Mouse (Mus musculus): ENCODE measurements around the gene Ctu2. TPM values are rescaled to one million over a fixed set of nuclear protein-coding genes. Genes with fewer than 3 reads are reported as not detected.

The Ctu2 gene
- total and polyA plus RNA-seq, 2 experiments, result 7.0 to 27.0 TPM

DNA sequence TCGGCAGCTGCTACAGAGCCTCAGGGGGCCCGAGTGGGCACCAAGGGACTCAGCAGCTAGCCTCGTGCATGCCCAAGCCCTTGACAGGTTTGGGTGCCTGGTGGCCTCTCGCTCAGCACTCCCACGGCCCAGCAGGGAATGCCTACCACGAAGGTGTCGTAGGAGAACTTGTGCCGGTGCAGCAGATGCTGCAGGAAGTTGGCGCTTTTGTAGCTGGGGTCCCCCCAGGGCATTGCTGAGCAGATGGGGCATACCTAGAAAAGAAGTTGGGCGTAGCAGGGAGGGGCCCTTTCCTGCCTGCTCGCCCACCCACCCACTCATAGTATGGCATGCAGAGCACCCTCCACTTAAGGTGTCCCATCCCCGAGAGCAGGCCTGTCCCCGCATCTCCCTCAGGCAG is 8.1 kb upstream of the Ctu2 start:
- H3K4me1 ChIP-seq (ENCODE audit: control insufficient read depth, insufficient read depth, low read length), result peaks cover 13% of the 10 kb centered on the region
- no peak overlapping the region for H3K4me3 ChIP-seq (ENCODE audit: insufficient read depth, low read depth, low read length)
- no peak overlapping the region for H3K27ac ChIP-seq (replicated peaks; ENCODE audit: insufficient read depth, low read depth, low read length)
- 94% methylated on average over 13 of the region's 13 CpGs for WGBS
- H3K9ac ChIP-seq (ENCODE audit: low read depth, low read length), result no peak overlapping the region
- DNase-seq (ENCODE audit: extremely low read depth, low read depth, low spot score), result no peak
- H3K27me3 ChIP-seq (ENCODE audit: control insufficient read depth, insufficient read depth, low read length), result no peaks in the 10 kb centered on the region
- no peak for TF ChIP-seq POLR2A (IDR thresholded peaks at IDR 0.05; ENCODE audit: extremely low read depth, insufficient read depth, low read length)
- TF ChIP-seq CTCF (IDR thresholded peaks at IDR 0.05; ENCODE audit: low read depth, low read length), result no peak
- H3K79me2 ChIP-seq (ENCODE audit: control insufficient read depth, insufficient read depth, low read length), result no peaks in the 10 kb centered on the region
- no peaks in the 10 kb centered on the region for H3K36me3 ChIP-seq (ENCODE audit: control insufficient read depth, insufficient read depth, low read length)

DNA sequence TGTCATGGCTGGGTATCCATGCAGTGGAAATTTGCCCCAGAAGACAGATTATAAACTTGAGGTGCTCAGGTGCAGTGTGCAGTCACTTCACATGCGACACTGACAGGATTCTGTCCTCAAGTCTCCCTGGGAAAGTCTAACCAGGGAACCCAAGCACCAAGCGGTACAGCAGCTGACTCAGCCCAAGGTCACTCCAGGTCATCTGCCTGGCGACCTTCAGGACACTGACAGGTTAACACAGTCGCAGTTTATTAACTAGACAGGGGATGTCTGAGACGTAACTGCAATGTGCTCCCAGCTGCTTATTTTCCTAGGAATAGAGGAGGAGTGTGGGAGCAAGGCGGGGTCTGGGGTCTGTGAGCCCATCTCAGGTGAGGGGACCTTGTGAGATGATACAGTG is 6.5 kb upstream of the Ctu2 start:
- Histone ChIP-seq H3K4me1 (ENCODE audit: control insufficient read depth, insufficient read depth, low read length) (peaks cover 7% of the 10 kb centered on the region), H3K27ac (replicated peaks; ENCODE audit: insufficient read depth, low read depth, low read length) (no peak overlapping the region), H3K79me2 (ENCODE audit: control insufficient read depth, insufficient read depth, low read length) (peaks cover 5% of the 10 kb centered on the region; the same call in 1 of the 2 replicates), H3K4me3 (ENCODE audit: insufficient read depth, low read depth, low read length) (no peak overlapping the region), H3K27me3 (ENCODE audit: control insufficient read depth, insufficient read depth, low read length) (no peaks in the 10 kb centered on the region), H3K36me3 (ENCODE audit: control insufficient read depth, insufficient read depth, low read length) (no peaks in the 10 kb centered on the region), H3K9ac (ENCODE audit: low read depth, low read length) (no peak overlapping the region)
- TF ChIP-seq CTCF (IDR thresholded peaks at IDR 0.05; ENCODE audit: low read depth, low read length) (no peak), POLR2A (IDR thresholded peaks at IDR 0.05; ENCODE audit: extremely low read depth, insufficient read depth, low read length) (no peak)
- DNase-seq (ENCODE audit: extremely low read depth, low read depth, low spot score), result no peak
- WGBS, result 36% methylated on average over 6 of the region's 6 CpGs

DNA sequence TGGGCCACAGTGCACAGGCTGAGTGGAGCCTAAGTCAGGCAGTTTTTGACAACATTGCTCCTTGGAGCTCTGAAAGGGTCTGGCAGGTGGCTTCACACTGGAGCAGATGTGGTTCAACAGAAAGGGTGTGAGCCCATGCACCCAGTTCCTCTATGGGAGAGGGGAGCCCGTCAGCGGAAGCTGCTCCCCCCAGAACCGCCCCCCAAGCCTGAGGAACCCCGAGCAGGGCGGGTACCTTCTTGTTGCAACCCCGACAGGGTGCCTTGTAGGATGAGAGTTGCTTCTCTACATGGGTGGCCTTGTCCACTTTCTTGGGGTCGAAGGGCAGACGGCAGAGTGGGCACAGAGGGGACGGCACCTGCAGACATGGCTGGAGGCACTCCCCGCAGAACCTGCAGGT is 6.0 kb upstream of the Ctu2 start:
- TF ChIP-seq POLR2A (IDR thresholded peaks at IDR 0.05; ENCODE audit: extremely low read depth, insufficient read depth, low read length) (no peak), CTCF (IDR thresholded peaks at IDR 0.05; ENCODE audit: low read depth, low read length) (no peak)
- Histone ChIP-seq H3K4me3 (ENCODE audit: insufficient read depth, low read depth, low read length) (no peak overlapping the region), H3K36me3 (ENCODE audit: control insufficient read depth, insufficient read depth, low read length) (no peaks in the 10 kb centered on the region), H3K27ac (replicated peaks; ENCODE audit: insufficient read depth, low read depth, low read length) (no peak overlapping the region), H3K4me1 (ENCODE audit: control insufficient read depth, insufficient read depth, low read length) (peaks cover 10% of the 10 kb centered on the region), H3K9ac (ENCODE audit: low read depth, low read length) (no peak overlapping the region), H3K27me3 (ENCODE audit: control insufficient read depth, insufficient read depth, low read length) (no peaks in the 10 kb centered on the region), H3K79me2 (ENCODE audit: control insufficient read depth, insufficient read depth, low read length) (peaks cover 6% of the 10 kb centered on the region)
- DNase-seq (ENCODE audit: extremely low read depth, low read depth, low spot score), result no peak
- 93% methylated on average over 10 of the region's 10 CpGs for WGBS

DNA sequence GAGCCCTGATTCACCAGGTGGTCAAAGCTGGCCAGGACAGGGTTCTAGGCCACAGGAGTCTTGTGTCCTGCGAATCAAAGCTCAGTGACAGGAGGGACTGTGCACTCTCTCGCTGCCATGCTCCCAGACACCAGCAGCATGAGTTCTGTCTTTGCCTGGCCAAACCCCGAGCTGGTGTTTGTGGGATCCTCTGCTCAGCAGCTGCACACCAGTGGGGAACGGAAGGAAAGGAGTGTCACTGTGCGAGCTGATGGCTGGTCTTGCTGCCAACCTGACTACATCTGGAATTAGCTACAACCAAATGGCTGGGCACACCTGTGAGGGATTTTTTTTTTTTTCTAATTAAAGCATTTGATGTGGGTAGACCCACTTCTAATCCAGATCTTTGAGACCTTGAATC is 5.3 kb upstream of the Ctu2 start:
- Histone ChIP-seq H3K27ac (replicated peaks; ENCODE audit: insufficient read depth, low read depth, low read length) (no peak overlapping the region), H3K79me2 (ENCODE audit: control insufficient read depth, insufficient read depth, low read length) (peaks cover 12% of the 10 kb centered on the region), H3K4me3 (ENCODE audit: insufficient read depth, low read depth, low read length) (no peak overlapping the region), H3K27me3 (ENCODE audit: control insufficient read depth, insufficient read depth, low read length) (no peaks in the 10 kb centered on the region), H3K36me3 (ENCODE audit: control insufficient read depth, insufficient read depth, low read length) (no peaks in the 10 kb centered on the region), H3K4me1 (ENCODE audit: control insufficient read depth, insufficient read depth, low read length) (peaks cover 10% of the 10 kb centered on the region), H3K9ac (ENCODE audit: low read depth, low read length) (no peak overlapping the region)
- 89% methylated on average over 5 of the region's 5 CpGs for WGBS
- no peak for DNase-seq (ENCODE audit: extremely low read depth, low read depth, low spot score)
- no peak for TF ChIP-seq CTCF (IDR thresholded peaks at IDR 0.05; ENCODE audit: low read depth, low read length)
- no peak for TF ChIP-seq POLR2A (IDR thresholded peaks at IDR 0.05; ENCODE audit: extremely low read depth, insufficient read depth, low read length)

DNA sequence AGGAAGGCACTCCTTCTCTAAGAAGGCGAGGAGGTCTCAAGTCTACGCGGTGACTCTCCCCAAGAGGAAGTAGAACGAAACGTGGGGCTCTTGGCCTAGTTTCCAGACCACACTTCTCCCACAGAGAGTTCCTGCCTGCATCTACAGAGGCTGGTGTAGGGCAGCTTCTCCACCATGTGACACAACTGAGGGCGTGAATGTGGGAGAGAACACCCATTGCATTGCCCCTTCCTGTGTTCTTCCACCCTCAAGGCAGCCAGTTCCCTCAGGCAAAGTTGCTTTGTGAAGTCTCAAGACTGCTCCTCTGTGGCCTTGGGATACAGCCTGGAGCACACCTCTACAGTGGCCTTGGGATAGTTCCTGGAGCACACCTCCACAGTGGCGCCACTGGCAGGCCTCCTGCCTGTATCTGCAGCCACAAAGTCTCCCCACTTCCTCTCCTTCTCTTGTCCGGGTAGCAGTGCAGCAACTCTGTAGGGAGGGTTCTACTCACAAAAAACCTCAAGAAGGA is 2.0 kb upstream of the Ctu2 start:
- Histone ChIP-seq H3K4me3 (ENCODE audit: insufficient read depth, low read depth, low read length) (no peak overlapping the region), H3K79me2 (ENCODE audit: control insufficient read depth, insufficient read depth, low read length) (peaks cover 18% of the 10 kb centered on the region), H3K9ac (ENCODE audit: low read depth, low read length) (no peak overlapping the region), H3K4me1 (ENCODE audit: control insufficient read depth, insufficient read depth, low read length) (peaks cover 16% of the 10 kb centered on the region), H3K27me3 (ENCODE audit: control insufficient read depth, insufficient read depth, low read length) (no peaks in the 10 kb centered on the region), H3K36me3 (ENCODE audit: control insufficient read depth, insufficient read depth, low read length) (no peaks in the 10 kb centered on the region), H3K27ac (replicated peaks; ENCODE audit: insufficient read depth, low read depth, low read length) (0 out of 2 replicates have a peak overlapping the region, but pooled peaks have one; percentile 29)
- DNase-seq (ENCODE audit: extremely low read depth, low read depth, low spot score), result peak; percentile 35
- TF ChIP-seq POLR2A (IDR thresholded peaks at IDR 0.05; ENCODE audit: extremely low read depth, insufficient read depth, low read length), result no peak
- no peak for TF ChIP-seq CTCF (IDR thresholded peaks at IDR 0.05; ENCODE audit: low read depth, low read length)
- WGBS, result 87% methylated on average over 8 of the region's 8 CpGs

DNA sequence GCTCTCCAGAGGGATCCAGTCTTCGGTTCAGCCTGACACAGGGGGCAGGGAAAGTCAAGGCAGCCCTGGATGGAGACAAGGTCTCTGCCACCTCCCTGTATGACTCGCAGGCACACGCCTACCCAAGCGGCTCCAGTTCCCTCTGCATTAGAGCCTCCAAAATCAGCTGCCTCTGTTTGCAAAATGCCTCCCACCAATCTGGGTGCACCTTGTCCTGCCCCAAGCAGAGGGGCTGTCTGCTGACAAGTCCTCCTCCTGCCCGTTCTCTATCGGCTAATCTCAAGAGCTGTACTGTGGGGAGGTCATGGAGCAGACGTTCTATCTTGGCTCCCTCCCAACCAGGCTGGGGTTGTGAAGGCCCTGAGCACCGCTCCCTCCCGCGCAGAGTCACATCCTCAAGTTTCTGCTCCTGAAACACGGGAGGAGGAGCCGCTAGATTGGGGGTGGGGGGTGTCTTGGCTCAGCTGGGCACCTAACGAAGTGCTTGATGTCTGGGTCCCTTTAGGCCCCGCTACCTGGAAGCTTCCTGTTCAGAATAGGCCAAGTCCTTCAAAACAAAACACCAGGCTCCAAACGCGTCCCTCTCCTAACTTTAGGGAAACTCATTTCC is 887 bp upstream of the Ctu2 start:
- peaks cover 11% of the 10 kb centered on the region for H3K4me1 ChIP-seq (ENCODE audit: control insufficient read depth, insufficient read depth, low read length)
- peak; percentile 38 for DNase-seq (ENCODE audit: extremely low read depth, low read depth, low spot score)
- 3% methylated on average over 16 of the region's 16 CpGs for WGBS
- H3K36me3 ChIP-seq (ENCODE audit: control insufficient read depth, insufficient read depth, low read length), result peaks cover 4% of the 10 kb centered on the region; the same call in 1 of the 2 replicates
- H3K9ac ChIP-seq (ENCODE audit: low read depth, low read length), result peak overlapping the region; percentile 100
- H3K79me2 ChIP-seq (ENCODE audit: control insufficient read depth, insufficient read depth, low read length), result peaks cover 18% of the 10 kb centered on the region
- no peak overlapping the region for H3K27ac ChIP-seq (replicated peaks; ENCODE audit: insufficient read depth, low read depth, low read length)
- no peak for TF ChIP-seq POLR2A (IDR thresholded peaks at IDR 0.05; ENCODE audit: extremely low read depth, insufficient read depth, low read length)
- TF ChIP-seq CTCF (IDR thresholded peaks at IDR 0.05; ENCODE audit: low read depth, low read length), result no peak
- H3K4me3 ChIP-seq (ENCODE audit: insufficient read depth, low read depth, low read length), result peak overlapping the region; percentile 99
- no peaks in the 10 kb centered on the region for H3K27me3 ChIP-seq (ENCODE audit: control insufficient read depth, insufficient read depth, low read length)
